Mouse (Mus musculus): ENCODE measurements at regions not wholly inside any gene's neighbourhood (a gene's known extent, or its start where the extent isn't known, plus 50 kb on each side); places are given as distances from the start of the nearest gene placed in this dataset.

- DNase-seq: no peak
Measured at GRCm38 (mm10) chr1:98268853-98269252, 152.1 kb upstream of the Slco6d1 start.

- no peak for DNase-seq
Measured at GRCm38 (mm10) chr1:98270212-98270611, 150.7 kb upstream of the Slco6d1 start.

- no peak for DNase-seq
Measured at GRCm38 (mm10) chr1:98273966-98274616, 146.8 kb upstream of the Slco6d1 start.

- DNase-seq: no peak
Measured at GRCm38 (mm10) chr1:98275524-98275923, 145.4 kb upstream of the Slco6d1 start.

- no peak for DNase-seq
Measured at GRCm38 (mm10) chr1:98279446-98280048, 141.4 kb upstream of the Slco6d1 start.

GRCm38 (mm10) chr1:98280263-98281052 is 140.5 kb upstream of the Slco6d1 start:
- no peak for DNase-seq

GRCm38 (mm10) chr1:98281053-98281770 is 139.7 kb upstream of the Slco6d1 start:
- DNase-seq: no peak

- no peak for DNase-seq
Measured at GRCm38 (mm10) chr1:98281771-98282149, 139.2 kb upstream of the Slco6d1 start.

- DNase-seq: no peak
Measured at GRCm38 (mm10) chr1:98303166-98303565, 117.8 kb upstream of the Slco6d1 start.

- no peak for DNase-seq
Measured at GRCm38 (mm10) chr1:98306363-98306762, 114.6 kb upstream of the Slco6d1 start.

GRCm38 (mm10) chr1:98307519-98307918 is 113.4 kb upstream of the Slco6d1 start:
- no peak for DNase-seq

GRCm38 (mm10) chr1:98309894-98310293 is 111.0 kb upstream of the Slco6d1 start:
- DNase-seq: no peak

GRCm38 (mm10) chr1:98350095-98350549 is 70.8 kb upstream of the Slco6d1 start:
- peak; percentile 46 for DNase-seq

GRCm38 (mm10) chr1:98350725-98351124 is 70.2 kb upstream of the Slco6d1 start:
- DNase-seq: no peak

- DNase-seq: no peak
Measured at GRCm38 (mm10) chr1:98351530-98351929, 69.4 kb upstream of the Slco6d1 start.
